Mouse (Mus musculus) liver, embryonic 14.5 days (tissue): ENCODE measurements around the gene Tulp2. TPM values are rescaled to one million over a fixed set of nuclear protein-coding genes. Genes with fewer than 3 reads are reported as not detected.

Experiments
- ATAC-seq: fragments of 200-750 bp; cut with Nextera tagmentation; 2 replicates; pipeline ENCODE4 v1.8.0; 2017; ENCODE audit warnings: moderate number of reproducible peaks, mild to moderate bottlenecking, moderate library complexity; ENCODE audit not compliant: insufficient read depth
- DNase-seq, 3 experiments: peaks; one replicate each; pipeline ENCODE4 v3.0.0-alpha.2; 2012 to 2013; ENCODE audit warnings: low read depth in 3 of 3, low spot score in 3 of 3
- H3K27ac ChIP-seq: fragments of 300-500 bp; sonication (generic); 2 replicates; pipeline ENCODE4 v1.5.1; 2014; ENCODE audit warnings: moderate library complexity, mild to moderate bottlenecking, control low read depth, inconsistent platforms
- H3K27me3 ChIP-seq: fragments of 300-500 bp; sonication (generic); 2 replicates; pipeline ENCODE4 v1.6.1; 2014; ENCODE audit warnings: mild to moderate bottlenecking, low read length, moderate library complexity; ENCODE audit not compliant: control insufficient read depth, insufficient read depth
- H3K36me3 ChIP-seq: fragments of 300-500 bp; sonication (generic); replicated peaks from 2 replicates; pipeline ENCODE4 v1.6.1; 2014; ENCODE audit warnings: low read depth; ENCODE audit not compliant: control insufficient read depth, insufficient read depth
- H3K4me1 ChIP-seq, 2 experiments: fragments of 200-500 bp in 1 of 2; fragments of 300-500 bp in 1 of 2; sonication (generic) in 1 of 2; replicated peaks; 2 replicates each; pipeline ENCODE4 v1.6.1; 2012 to 2014; ENCODE audit warnings: antibody characterized with exemption in 1 of 2, inconsistent platforms in 1 of 2, low read length in 1 of 2; ENCODE audit not compliant: control insufficient read depth in 2 of 2, insufficient read depth in 2 of 2
- H3K4me2 ChIP-seq: fragments of 300-500 bp; sonication (generic); 2 replicates; pipeline ENCODE4 v1.6.1; 2014; ENCODE audit warnings: low read depth, mild to moderate bottlenecking, control low read depth, moderate library complexity
- H3K4me3 ChIP-seq, 2 experiments: fragments of 200-500 bp in 1 of 2; fragments of 300-500 bp in 1 of 2; sonication (generic) in 1 of 2; 2 replicates each; pipeline ENCODE4 v1.5.1; 2012 to 2014; ENCODE audit warnings: low read depth in 2 of 2, low read length in 2 of 2, mild to moderate bottlenecking in 2 of 2, control low read depth in 1 of 2, inconsistent platforms in 1 of 2, moderate library complexity in 1 of 2; ENCODE audit not compliant: insufficient read depth in 1 of 2
- H3K9ac ChIP-seq: fragments of 300-500 bp; sonication (generic); replicated peaks from 2 replicates; pipeline ENCODE4 v1.6.1; 2014; ENCODE audit warnings: mild to moderate bottlenecking, control low read depth, moderate library complexity
- H3K9me3 ChIP-seq: fragments of 300-500 bp; sonication (generic); 2 replicates; pipeline ENCODE4 v1.6.1; 2016; ENCODE audit warnings: low read length, mixed read lengths; ENCODE audit not compliant: control insufficient read depth
- CTCF ChIP-seq: IDR thresholded peaks from 2 replicates; pipeline ENCODE4 v1.5.1; 2016; ENCODE audit warnings: antibody characterized with exemption, low read depth, control low read depth
- EP300 ChIP-seq: IDR thresholded peaks from 2 replicates; pipeline ENCODE4 v1.6.1; 2016; ENCODE audit warnings: antibody characterized with exemption, low read depth
- WGBS: fragments of 180-500 bp; shearing (Covaris S2); extraction: QIAGEN DNeasy Blood & Tissue Kit; methylation state at CpG from one replicate; pipeline ENCODE4 v1.1.7; 2014; ENCODE audit not compliant: insufficient replicate concordance; 5-methylcytosine and 5-hydroxymethylcytosine counted together
- polyA plus RNA-seq, 2 experiments: library from polyadenylated mRNA; depleted of rRNA in 1 of 2; stranded (reverse) in 1 of 2; unstranded in 1 of 2; fragments of >200 nt; fragmentation: Nextera tagmentation in 1 of 2; extraction: Ambion mirVana in 1 of 2; gene quantifications; 2 replicates each; pipeline versions ENCODE4 v1.2.1 to v1.2.3; 2012 to 2014

Tulp2 gene
- polyA plus RNA-seq, 2 experiments, result 0.13 to 0.47 TPM

GRCm38 (mm10) chr7:45507583-45507982 lies 25.9 kb downstream of the Tulp2 start:
- H3K4me3 ChIP-seq, result peak overlapping the region; percentile 52 to 83

DNA sequence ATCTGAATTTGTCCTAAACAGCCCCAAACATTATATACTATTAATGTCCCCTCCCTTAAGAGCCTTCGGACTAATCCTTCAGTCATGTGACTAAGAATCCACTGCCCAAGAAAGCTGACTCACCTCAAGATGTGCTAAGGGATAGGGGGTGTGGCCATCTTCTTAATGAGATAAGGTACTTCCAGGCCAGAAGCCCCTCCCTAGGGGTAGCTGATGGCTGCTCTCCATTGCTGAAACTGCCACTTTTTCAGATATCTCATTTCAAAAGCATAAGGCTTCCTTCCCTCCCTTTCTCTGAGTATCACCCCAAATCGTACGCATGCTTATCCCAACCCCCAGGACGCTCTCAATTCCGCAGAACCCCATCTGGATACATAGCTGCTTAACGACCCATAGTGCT lies 26.9 kb downstream of the Tulp2 start:
- ATAC-seq (peak; percentile 77), DNase-seq (peak; percentile 89 to 93 (median 91))
- Histone ChIP-seq H3K36me3 (peaks cover 22% of the 10 kb centered on the region), H3K9ac (peak overlapping the region; percentile 92), H3K4me2 (peak overlapping the region; percentile 93), H3K27me3 (no peaks in the 10 kb centered on the region), H3K9me3 (no peaks in the 10 kb centered on the region), H3K4me3 (peak overlapping the region; percentile 83 to 89), H3K4me1 (peaks cover 15 to 20% of the 10 kb centered on the region in 2 experiments), H3K27ac (peak overlapping the region; percentile 96)
- 16% methylated on average over 6 of the region's 6 CpGs for WGBS
- peak; percentile 83 for TF ChIP-seq EP300
- TF ChIP-seq CTCF, result no peak

More at GRCm38 (mm10) chr7:45507583-45507982, 25.9 kb downstream of the Tulp2 start:
- Histone ChIP-seq H3K4me2 (peak overlapping the region; percentile 93), H3K36me3 (peaks cover 22% of the 10 kb centered on the region), H3K4me1 (peaks cover 15 to 20% of the 10 kb centered on the region in 2 experiments), H3K9me3 (no peaks in the 10 kb centered on the region), H3K27me3 (no peaks in the 10 kb centered on the region), H3K9ac (peak overlapping the region; percentile 87), H3K27ac (peak overlapping the region; percentile 96)
- no peak for TF ChIP-seq EP300
- TF ChIP-seq CTCF, result no peak
- WGBS, result 88% methylated on average over 6 of the region's 6 CpGs
- ATAC-seq, result no peak
- no peak for DNase-seq

- Histone ChIP-seq H3K27ac (peak overlapping the region; percentile 96), H3K9me3 (no peaks in the 10 kb centered on the region), H3K4me3 (peak overlapping the region; percentile 83 to 89), H3K36me3 (peaks cover 22% of the 10 kb centered on the region), H3K4me1 (peaks cover 15 to 20% of the 10 kb centered on the region in 2 experiments), H3K4me2 (peak overlapping the region; percentile 93), H3K9ac (peak overlapping the region; percentile 92), H3K27me3 (no peaks in the 10 kb centered on the region)
- ATAC-seq (peak; percentile 38), DNase-seq (peak in 1 of 3 experiments; percentile 41)
- WGBS, result 13% methylated on average over 19 of the region's 19 CpGs
- TF ChIP-seq CTCF (no peak), EP300 (no peak)
Measured at GRCm38 (mm10) chr7:45509181-45509882, 27.7 kb downstream of the Tulp2 start.

- H3K36me3 ChIP-seq, result peaks cover 22% of the 10 kb centered on the region
- no peaks in the 10 kb centered on the region for H3K27me3 ChIP-seq
- TF ChIP-seq EP300 (0 out of 2 replicates have a peak, but pooled peaks have one; percentile 22), CTCF (no peak)
- whole genome bisulfite sequencing, result under 1% methylated on average over 44 of the region's 44 CpGs
- peaks cover 19 to 25% of the 10 kb centered on the region in 2 experiments for H3K4me1 ChIP-seq
- H3K4me3 ChIP-seq, result peak within 1 kb of the TSS; percentile 83 to 89
- H3K4me2 ChIP-seq, result peak within 1 kb of the TSS; percentile 93
- no peaks in the 10 kb centered on the region for H3K9me3 ChIP-seq
- peak within 1 kb of the TSS; percentile 92 for H3K9ac ChIP-seq
- peak; percentile 89 to 92 (median 91) for DNase-seq
- peak within 1 kb of the TSS; percentile 96 for H3K27ac ChIP-seq
- peak; percentile 75 for ATAC-seq
Measured at GRCm38 (mm10) chr7:45509912-45510787, 28.5 kb downstream of the Tulp2 start, which contains the start of gene Nucb1. Gene Nucb1, minus strand, starts transcription at chr7:45510406.

DNA sequence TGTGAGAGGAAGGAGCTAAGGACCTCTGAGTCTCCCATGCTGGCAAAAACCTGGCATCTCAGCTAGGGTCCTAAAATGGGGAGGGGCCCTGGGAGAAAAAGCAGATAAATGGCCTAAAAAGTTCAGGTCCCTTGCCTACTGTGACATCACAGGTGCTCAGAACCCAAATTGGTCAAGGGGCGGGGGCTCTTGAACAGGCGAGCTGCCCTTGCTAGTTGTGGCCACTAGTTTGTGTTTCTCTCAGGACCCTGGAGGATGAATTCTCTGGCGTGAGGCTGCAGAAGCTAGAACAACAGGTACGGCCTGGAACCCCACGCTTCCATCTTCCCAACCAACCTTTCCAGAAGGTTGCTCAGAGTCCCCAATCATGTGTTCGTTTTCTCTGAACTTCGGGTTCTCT lies 32.7 kb downstream of the Tulp2 start:
- no peak for ATAC-seq
- Histone ChIP-seq H3K27ac (peak overlapping the region; percentile 66; the same call in 1 of the 2 replicates), H3K9ac (no peak overlapping the region), H3K27me3 (no peaks in the 10 kb centered on the region), H3K4me1 (peaks cover 18 to 19% of the 10 kb centered on the region in 2 experiments), H3K4me3 (no peak overlapping the region), H3K9me3 (no peaks in the 10 kb centered on the region), H3K4me2 (no peak overlapping the region; the same call in 1 of the 2 replicates), H3K36me3 (no peaks in the 10 kb centered on the region)
- no peak for TF ChIP-seq CTCF
- DNase-seq, result no peak
- 78% methylated on average over 7 of the region's 7 CpGs for WGBS
